Mouse (Mus musculus) spleen, postnatal 4 days (tissue): ENCODE measurements around the gene 4632433K11Rik.
A peak's percentile ranks its signal among the peaks of the same experiment; 100 is the strongest.
"Not testable (repeated sequence)": the region's sequence is repeated elsewhere in the genome, so short reads cannot be mapped to it uniquely, and the experiment has no call there.

ENCODE experiments used
- DNase-seq, 2 experiments: peaks; one replicate each; pipeline ENCODE4 v3.0.0; 2022; ENCODE audit warnings: low spot score in 2 of 2

The 4632433K11Rik gene

GRCm38 (mm10) chr7:5033818-5034217 lies at the start of gene 4632433K11Rik:
4632433K11Rik (plus strand) TSS chr7:5034118.
- no peak for DNase-seq

- DNase-seq = no peak
These were observed 45.7 kb upstream of the 4632433K11Rik start for GRCm38 (mm10) chr7:4988250-4988649.

- no peak for DNase-seq
These were observed 40.4 kb upstream of the 4632433K11Rik start for GRCm38 (mm10) chr7:4993347-4993998.

- no peak for DNase-seq
These were observed 39.7 kb upstream of the 4632433K11Rik start for GRCm38 (mm10) chr7:4993999-4994788.

GRCm38 (mm10) chr7:4995268-4996002 lies 38.5 kb upstream of the 4632433K11Rik start:
- DNase-seq = no peak

- DNase-seq = peak; percentile 75 to 86
These were observed 37.7 kb upstream of the 4632433K11Rik start, which contains the start of gene Zfp579 for GRCm38 (mm10) chr7:4996003-4996895. Zfp579 (minus strand) TSS chr7:4996158.

GRCm38 (mm10) chr7:4996934-4997333 lies 37.0 kb upstream of the 4632433K11Rik start:
- DNase-seq = no peak

- DNase-seq = no peak
These were observed 34.0 kb upstream of the 4632433K11Rik start for GRCm38 (mm10) chr7:4999876-5000275.

GRCm38 (mm10) chr7:5002876-5003275 lies 31.0 kb upstream of the 4632433K11Rik start:
- DNase-seq = not testable (repeated sequence)

- no peak for DNase-seq
These were observed 25.7 kb upstream of the 4632433K11Rik start for GRCm38 (mm10) chr7:5008229-5008628.

GRCm38 (mm10) chr7:5012681-5013513 lies 21.0 kb upstream of the 4632433K11Rik start:
- DNase-seq = no peak

- peak; percentile 96 to 97 for DNase-seq
These were observed 19.4 kb upstream of the 4632433K11Rik start, which contains the start of the genes Zfp524 and Fiz1 for GRCm38 (mm10) chr7:5014251-5015117. Zfp524 (plus strand) TSS chr7:5014415. Fiz1 (minus strand) TSS chr7:5014697.

- peak; percentile 88 to 94 for DNase-seq
These were observed 18.6 kb upstream of the 4632433K11Rik start, which contains the start of gene Gm44973 for GRCm38 (mm10) chr7:5015118-5016001. Gm44973 (plus strand) TSS chr7:5015496.

GRCm38 (mm10) chr7:5016057-5016456 lies 17.9 kb upstream of the 4632433K11Rik start:
- no peak for DNase-seq

GRCm38 (mm10) chr7:5016920-5017319 lies 17.0 kb upstream of the 4632433K11Rik start:
- DNase-seq = no peak

GRCm38 (mm10) chr7:5017352-5017751 lies 16.6 kb upstream of the 4632433K11Rik start:
- DNase-seq = peak in 1 of 2 experiments; percentile 72

GRCm38 (mm10) chr7:5017931-5018330 lies 16.0 kb upstream of the 4632433K11Rik start:
- DNase-seq = no peak

GRCm38 (mm10) chr7:5019576-5019975 lies 14.3 kb upstream of the 4632433K11Rik start:
- DNase-seq = not testable (repeated sequence)
